Mouse (Mus musculus): ENCODE measurements around the gene Serhl. TPM values are rescaled to one million over a fixed set of nuclear protein-coding genes. Genes with fewer than 3 reads are reported as not detected.

Gene Serhl
- total RNA-seq, 2 experiments from 2014 or later: 9.0 to 10.2 TPM

- DNase-seq (ENCODE audit: extremely low spot score in 1 of 2, low spot score in 2 of 2): no peak
- TF ChIP-seq CTCF (IDR thresholded peaks at IDR 0.05): no peak; the same call in 1 of the 2 replicates
- H3K4me3 ChIP-seq: no peak overlapping the region
- intact Hi-C loops (cut with DNase I): loop anchor here (5.0 kb wide), 1 partner anchor 49 kb away; no protein-coding TSS in a partner anchor
- no peak overlapping the region for H3K27ac ChIP-seq
Observed at GRCm38 (mm10) chr15:83158587-83159160, 69.4 kb downstream of the Serhl start.

GRCm38 (mm10) chr15:83159823-83160222 lies 70.5 kb downstream of the Serhl start:
- no peak for DNase-seq (ENCODE audit: extremely low spot score in 1 of 2, low spot score in 2 of 2)
- intact Hi-C loops (cut with DNase I): loop anchor here (5.0 kb wide), 1 partner anchor 47 kb away; no protein-coding TSS in a partner anchor
- H3K27ac ChIP-seq: no peak overlapping the region
- TF ChIP-seq CTCF (IDR thresholded peaks at IDR 0.05): no peak
- no peak overlapping the region for H3K4me3 ChIP-seq

- intact Hi-C loops (cut with DNase I): no loop called here
- no peak for DNase-seq (ENCODE audit: extremely low spot score in 1 of 2, low spot score in 2 of 2)
- Histone ChIP-seq H3K4me3 (no peak overlapping the region), H3K27ac (no peak overlapping the region)
- TF ChIP-seq CTCF (IDR thresholded peaks at IDR 0.05): no peak
Observed at GRCm38 (mm10) chr15:83160561-83160960, 71.3 kb downstream of the Serhl start.

- no peak for TF ChIP-seq CTCF (IDR thresholded peaks at IDR 0.05)
- H3K27ac ChIP-seq: no peak overlapping the region
- intact Hi-C loops (cut with DNase I): no loop called here
- DNase-seq (ENCODE audit: extremely low spot score in 1 of 2, low spot score in 2 of 2): no peak
- H3K4me3 ChIP-seq: no peak overlapping the region
Observed at GRCm38 (mm10) chr15:83161062-83161748, 71.9 kb downstream of the Serhl start.

DNA sequence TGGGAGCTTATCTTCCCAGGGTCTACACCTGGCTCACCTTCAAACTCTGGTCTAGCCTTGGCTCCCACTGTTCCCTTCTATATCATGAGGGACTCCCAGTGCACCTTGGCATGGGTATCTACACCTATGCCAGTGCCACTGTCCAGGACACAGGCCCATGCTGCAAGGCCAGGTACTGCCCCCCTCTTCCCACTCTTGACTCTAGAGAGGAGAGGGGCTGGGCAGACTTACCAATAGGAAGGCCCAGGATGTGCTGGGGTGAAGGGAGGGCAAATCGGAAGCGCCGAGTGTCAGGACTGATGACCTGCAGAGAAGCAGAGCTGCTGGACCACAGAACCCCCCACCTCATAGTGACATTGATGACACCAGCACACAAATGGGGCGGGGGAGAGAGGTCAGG lies 72.7 kb downstream of the Serhl start:
- TF ChIP-seq CTCF (IDR thresholded peaks at IDR 0.05): no peak
- intact Hi-C loops (cut with DNase I): no loop called here
- no peak overlapping the region for H3K4me3 ChIP-seq
- no peak for DNase-seq (ENCODE audit: extremely low spot score in 1 of 2, low spot score in 2 of 2)
- no peak overlapping the region for H3K27ac ChIP-seq

DNA sequence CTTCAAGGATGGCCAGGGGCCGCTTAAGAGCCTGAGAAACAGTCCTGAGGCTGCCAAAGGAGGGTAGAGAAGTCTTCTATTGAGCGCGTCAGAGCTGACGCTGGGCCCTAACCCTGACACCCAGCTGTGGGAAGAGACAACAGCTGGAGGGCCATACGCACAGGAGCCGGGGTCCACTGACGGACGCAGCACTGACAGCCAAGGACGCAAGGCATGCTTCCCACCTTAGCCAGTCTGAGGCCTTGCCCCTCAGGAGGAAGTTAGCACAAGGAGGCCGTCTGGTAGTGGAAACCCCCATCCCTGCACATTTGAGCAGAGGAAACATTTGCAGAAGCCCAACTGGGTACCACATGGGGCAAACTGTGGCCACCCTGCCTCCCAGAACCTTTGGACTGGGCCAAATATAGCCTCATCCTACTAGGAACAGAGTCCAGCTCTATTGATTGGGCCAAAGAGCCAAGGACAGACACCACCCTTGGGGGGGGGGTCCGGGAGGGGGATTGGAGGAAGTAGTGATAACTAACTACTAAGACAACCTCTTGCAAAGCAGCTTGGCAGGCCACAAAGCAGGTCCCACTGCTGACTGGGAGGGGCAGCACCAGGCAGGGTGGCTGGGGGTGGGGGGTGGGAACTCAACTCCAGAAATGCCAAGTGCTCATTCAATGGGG lies 73.6 kb downstream of the Serhl start:
- Histone ChIP-seq H3K27ac (no peak overlapping the region), H3K4me3 (no peak overlapping the region)
- no peak for DNase-seq (ENCODE audit: extremely low spot score in 1 of 2, low spot score in 2 of 2)
- intact Hi-C loops (cut with DNase I): no loop called here
- TF ChIP-seq CTCF (IDR thresholded peaks at IDR 0.05): no peak

- no peak overlapping the region for H3K4me3 ChIP-seq
- DNase-seq (ENCODE audit: extremely low spot score in 1 of 2, low spot score in 2 of 2): no peak
- no peak overlapping the region for H3K27ac ChIP-seq
- TF ChIP-seq CTCF (IDR thresholded peaks at IDR 0.05): no peak
- intact Hi-C loops (cut with DNase I): no loop called here
Observed at GRCm38 (mm10) chr15:83164971-83165471, 75.7 kb downstream of the Serhl start.

- Histone ChIP-seq H3K4me3 (no peak overlapping the region), H3K27ac (no peak overlapping the region)
- DNase-seq (ENCODE audit: extremely low spot score in 1 of 2, low spot score in 2 of 2): no peak
- intact Hi-C loops (cut with DNase I): no loop called here
- TF ChIP-seq CTCF (IDR thresholded peaks at IDR 0.05): no peak
Observed at GRCm38 (mm10) chr15:83165526-83166315, 76.4 kb downstream of the Serhl start.

Other genes with a start within 250 kb of the Serhl start
- gene Tcf20, start 101.6 kb upstream of the Serhl start, total RNA-seq (2021): 100 to 1,000 TPM; 231 to 245 TPM
- gene Nfam1, start 56.2 kb upstream of the Serhl start, total RNA-seq (2021): 1 to 10 TPM; 2.2 to 2.8 TPM
- gene Rrp7a, start 33.3 kb downstream of the Serhl start, total RNA-seq (2021): 100 to 1,000 TPM; 147 to 159 TPM
- 10 to 100 TPM; 86.5 to 95.1 TPM for gene Poldip3, start 59.9 kb downstream of the Serhl start, total RNA-seq (2021)
- 10 to 100 TPM; 58.4 to 63.1 TPM for gene Cyb5r3, start 83.1 kb downstream of the Serhl start, total RNA-seq (2021)
- 1 to 10 TPM; 1.9 to 4.5 TPM for gene A4galt, start 162.3 kb downstream of the Serhl start, total RNA-seq (2021)